Mouse (Mus musculus) layer of hippocampus, adult 2 months (tissue): ENCODE data around the gene Cand2. TPM values are rescaled to one million over a fixed set of nuclear protein-coding genes. Genes with fewer than 3 reads are reported as not detected.

Experiments used
- DNase-seq, 2 experiments: peaks; one replicate each; pipeline ENCODE4 v3.0.0; 2022; ENCODE audit warnings: low spot score in 2 of 2
- H3K27ac ChIP-seq: fragments of 200-600 bp; 2 replicates; pipeline ENCODE4 v1.8.1; 2022
- H3K4me3 ChIP-seq: fragments of 200-600 bp; 2 replicates; pipeline ENCODE4 v1.8.1; 2022; ENCODE audit warnings: mild to moderate bottlenecking
- CTCF ChIP-seq: fragments of 200-600 bp; conservative IDR thresholded peaks from 2 replicates; pipeline ENCODE4 v1.8.1; 2022; ENCODE audit warnings: antibody characterized with exemption, mild to moderate bottlenecking, moderate library complexity
- microRNA-seq, 2 experiments: library from miRNA; unstranded; fragments of <30 nt; microRNA quantifications; one replicate each; pipeline ENCODE4 v1.2.0; 2021
- total RNA-seq, 2 experiments: library from RNA; stranded (reverse); gene quantifications; 2 replicates each; pipeline ENCODE4 v1.2.3; 2021

Cand2 gene
- total RNA-seq, 2 experiments from 2014 or later = 3.2 to 4.0 TPM

DNA sequence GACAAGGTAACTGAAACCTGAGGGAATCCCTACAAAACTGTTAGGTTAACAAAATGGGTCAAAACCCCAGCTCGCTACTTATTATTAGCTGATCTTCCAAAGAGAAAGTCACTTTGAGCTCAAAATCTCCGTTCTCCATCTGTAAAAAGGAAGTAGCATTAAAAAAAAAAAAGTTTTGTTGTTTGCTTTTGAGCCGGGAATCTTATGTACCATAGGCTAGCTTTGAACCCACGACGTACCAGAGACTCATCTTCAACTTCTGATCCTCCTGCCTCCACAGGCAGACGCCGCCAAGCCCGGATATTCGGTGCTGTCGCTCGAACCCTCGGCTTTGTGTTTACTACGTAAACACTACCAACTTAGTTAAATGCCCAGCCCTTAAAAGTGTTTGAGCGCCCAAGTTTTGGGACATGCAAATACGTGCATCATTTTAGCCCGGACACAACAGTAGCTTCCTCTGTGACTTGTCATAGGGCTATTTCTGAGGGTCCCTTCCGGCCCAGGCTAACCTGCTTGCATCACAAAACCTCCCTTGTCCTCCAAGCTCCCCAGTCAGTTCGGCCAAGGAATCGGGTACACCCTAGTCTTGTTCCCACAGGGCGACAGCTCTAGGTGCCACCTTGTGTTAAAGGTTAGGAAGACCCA lies 78.2 kb downstream of the Cand2 start:
- no peak for TF ChIP-seq CTCF
- H3K27ac ChIP-seq = peak overlapping the region; percentile 73
- no peak for DNase-seq
- peak overlapping the region; percentile 67 for H3K4me3 ChIP-seq

DNA sequence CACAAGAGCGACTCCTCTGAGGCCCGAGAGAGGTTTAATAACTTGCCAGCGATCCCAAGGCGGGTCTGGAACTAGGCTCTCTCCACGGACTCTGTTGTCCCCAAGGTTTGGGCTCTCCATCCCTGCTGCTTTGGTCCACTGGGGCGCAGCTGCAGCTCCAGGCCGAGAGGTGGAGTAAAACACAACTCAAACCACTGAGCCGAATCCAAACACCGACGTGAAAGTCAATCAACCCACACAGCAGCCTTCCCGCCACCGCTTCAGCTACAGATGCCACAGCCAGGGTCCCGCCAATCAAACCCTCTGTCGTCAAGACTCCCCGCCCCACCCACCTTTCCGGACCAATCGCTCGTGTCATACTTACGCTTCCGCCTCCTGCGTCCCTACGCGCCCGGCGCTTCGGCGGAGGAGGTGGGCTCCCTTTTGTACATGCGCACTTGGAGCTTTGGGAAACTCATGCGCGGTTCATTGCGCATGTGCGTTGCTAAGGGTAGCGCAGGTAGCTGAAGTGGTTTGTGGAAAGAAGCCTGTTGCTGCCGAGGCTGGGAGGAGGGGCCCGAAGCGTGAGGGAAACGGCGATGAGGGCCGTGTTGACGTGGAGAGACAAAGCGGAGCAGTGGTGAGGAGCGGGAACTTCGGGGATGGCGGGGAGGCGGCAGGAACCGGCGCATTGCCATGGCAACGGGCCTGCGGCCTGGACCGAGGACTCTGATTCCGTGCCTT lies 78.9 kb downstream of the Cand2 start, which contains the start of the genes Mbd4 and Ift122:
Gene Mbd4, minus strand, starts transcription at position 281 of the 723 bp plus-strand sequence.
Gene Ift122, plus strand, starts transcription at position 380 of the 723 bp plus-strand sequence.
- peak; percentile 98 to 100 for DNase-seq
- Histone ChIP-seq H3K27ac (peak within 1 kb of the TSS; percentile 92), H3K4me3 (peak within 1 kb of the TSS; percentile 67)
- TF ChIP-seq CTCF = peak; percentile 64

DNA sequence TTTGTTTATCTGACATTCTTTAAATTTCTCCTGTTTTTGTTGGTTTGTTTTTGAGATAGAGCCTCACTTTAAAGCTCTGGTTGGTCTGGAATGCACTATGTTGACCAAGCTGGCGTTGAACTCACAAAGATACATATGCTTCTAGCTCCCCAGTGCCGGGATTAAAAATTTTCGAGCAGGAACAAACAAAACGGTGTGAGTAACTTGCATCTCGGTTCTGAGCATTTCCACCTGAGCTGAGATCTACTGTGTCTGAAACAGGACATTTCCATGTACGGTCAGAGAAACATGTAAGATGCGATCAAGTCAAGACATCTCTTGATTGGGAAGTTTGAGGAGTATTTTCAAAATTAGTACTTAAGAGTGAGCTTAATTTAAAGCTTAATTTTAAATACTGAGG lies 79.6 kb downstream of the Cand2 start:
- H3K4me3 ChIP-seq = peak overlapping the region; percentile 67
- H3K27ac ChIP-seq = peak overlapping the region; percentile 92
- TF ChIP-seq CTCF = no peak
- DNase-seq = no peak

GRCm38 (mm10) chr6:115854432-115854831 lies 80.1 kb downstream of the Cand2 start:
- no peak for DNase-seq
- peak; percentile 74 for TF ChIP-seq CTCF
- no peak overlapping the region for H3K4me3 ChIP-seq
- H3K27ac ChIP-seq = peak overlapping the region; percentile 92

Small RNA genes within 50 kb of the gene (microRNA-seq; reads per million reads assigned to microRNA genes)
- gene Mir7660 = 0 reads per million in 2 experiments

Other genes with a start within 250 kb of the Cand2 start
- gene Tsen2, start 229.9 kb upstream of the Cand2 start, total RNA-seq = 10 to 100 TPM; 26.2 to 27.1 TPM
- not detected for gene Mkrn2os, start 182.0 kb upstream of the Cand2 start, total RNA-seq
- 10 to 100 TPM; 31.6 to 35.4 TPM for gene Mkrn2, start 172.6 kb upstream of the Cand2 start, total RNA-seq
- gene Raf1, start 97.9 kb upstream of the Cand2 start, total RNA-seq = 10 to 100 TPM; 81.8 to 98.6 TPM
- gene Tmem40, start 12.1 kb upstream of the Cand2 start, total RNA-seq = under 1 TPM; 0.42 to 0.44 TPM
- 100 to 1,000 TPM; 488 to 493 TPM for gene Rpl32, start 34.2 kb downstream of the Cand2 start, total RNA-seq
- 1 to 10 TPM; 3.9 to 4.5 TPM for gene Efcab12, start 63.9 kb downstream of the Cand2 start, total RNA-seq
- 1 to 10 TPM; 6.3 to 6.8 TPM for gene Mbd4, start 78.8 kb downstream of the Cand2 start, total RNA-seq
- gene Ift122, start 78.9 kb downstream of the Cand2 start, total RNA-seq = 10 to 100 TPM; 30.3 TPM
- 1 to 10 TPM in 1 of 2 experiments, under 1 TPM in 1; 0.49 to 1.1 TPM for gene Rho, start 157.2 kb downstream of the Cand2 start, total RNA-seq
- not detected for gene H1foo, start 170.4 kb downstream of the Cand2 start, total RNA-seq
- gene Plxnd1, start 220.5 kb downstream of the Cand2 start, total RNA-seq = 10 to 100 TPM; 16.6 to 24.4 TPM